In genomic region chr4:99160899-99161298, GRCm38 (mm10) we compare ENCODE assay signal across 26 mouse cellular contexts. TPM values are rescaled to one million over a fixed set of nuclear protein-coding genes. Genes with fewer than 3 reads are reported as not detected.
DNase-seq lines count a peak whose midpoint lies in the region; ATAC-seq lines count a peak whose summit lies in the region.
"Had no signal": no experiment of that assay in that cellular context is flagged by ENCODE, and none has a peak within 500 bp of the region (broad histone marks: within the 10 kb centered on the region; RNA-seq: fewer than 3 reads in every experiment).

No protein-coding gene starts in this region.

- peak; percentile 76 for DNase-seq in heart, adult 11 months
- no peak for DNase-seq in heart, postnatal 10 days
- DNase-seq in kidney, adult 9 months: no peak
- DNase-seq in NIH3T3 (ENCODE audit: low read depth): peak; percentile 54
- DNase-seq in right cerebral cortex, postnatal 25 days: no peak
- DNase-seq: B cell, adult 2 months; cerebellum, adult 8-10 months; cerebellum, postnatal 25 days; gastrocnemius, postnatal 36 days; kidney, adult 18-20 months; kidney, postnatal 10 days; layer of hippocampus, postnatal 36 days; liver, embryonic 13.5 days; lung, adult 18-20 months; lung, postnatal 4 days; right cerebral cortex, postnatal 4 days had no signal

- ATAC-seq in kidney, embryonic 15.5 days (replicated peaks; ENCODE audit: low FRiP score): no peak
- ATAC-seq: lung, postnatal 0 days; midbrain, embryonic 13.5 days had no signal

- 0 out of 2 replicates have a peak overlapping the region, but pooled peaks have one; percentile 23 for H3K4me2 ChIP-seq in kidney, embryonic 15.5 days
- H3K4me2 ChIP-seq: limb, embryonic 15.5 days; liver, embryonic 13.5 days; midbrain, embryonic 13.5 days had no signal

- peaks cover 4% of the 10 kb centered on the region; the same call in 1 of the 2 replicates for H3K27me3 ChIP-seq in kidney, embryonic 15.5 days
- H3K27me3 ChIP-seq: CH12.LX; limb, embryonic 15.5 days; Patski had no signal

- peak overlapping the region; percentile 78; the same call in 1 of the 2 replicates for H3K27ac ChIP-seq in kidney, embryonic 15.5 days
- H3K27ac ChIP-seq: limb, embryonic 10.5 days; liver, embryonic 13.5 days; midbrain, embryonic 13.5 days had no signal

- intact Hi-C loops in heart, postnatal 10 days (cut with DNase I): no loop called here

- H3K4me1 ChIP-seq in kidney, embryonic 15.5 days: peaks cover 21% of the 10 kb centered on the region

- no peak overlapping the region for H3K9ac ChIP-seq in kidney, embryonic 15.5 days
- H3K9ac ChIP-seq: limb, embryonic 15.5 days; liver, embryonic 13.5 days; midbrain, embryonic 13.5 days had no signal

- H3K4me3 ChIP-seq in kidney, embryonic 15.5 days (replicated peaks): no peak overlapping the region
- H3K4me3 ChIP-seq: limb, embryonic 10.5 days; limb, embryonic 15.5 days; liver, embryonic 13.5 days; megakaryocyte, embryonic 14.5 days; midbrain, embryonic 13.5 days had no signal

- WGBS in kidney, embryonic 15.5 days: 64% methylated on average over 5 of the region's 5 CpGs

- H3K36me3 ChIP-seq in kidney, embryonic 15.5 days: no peaks in the 10 kb centered on the region
- H3K36me3 ChIP-seq: forebrain, embryonic 10.5 days; G1E; limb, embryonic 10.5 days; limb, embryonic 15.5 days; liver, embryonic 13.5 days; midbrain, embryonic 13.5 days had no signal

- no peaks in the 10 kb centered on the region for H3K9me3 ChIP-seq in kidney, embryonic 15.5 days (replicated peaks)
- H3K9me3 ChIP-seq: forebrain, embryonic 10.5 days; limb, embryonic 10.5 days; limb, embryonic 15.5 days; liver, embryonic 13.5 days; megakaryocyte, embryonic 14.5 days; midbrain, embryonic 13.5 days had no signal

RNA-seq across cellular contexts. Expression of gene Atg4c, which starts 32.8 kb away (rescaled TPM):
- total RNA-seq in heart, postnatal 10 days (2021): 1 to 10 TPM; 4.9 to 7.5 TPM
- polyA plus RNA-seq in kidney, embryonic 15.5 days (2015; fragmentation: Nextera tagmentation; extraction: Ambion mirVana): 13.4 and 14.1 TPM in 2 replicates
- total RNA-seq: CH12.LX, G1E had no signal
- polyA plus RNA-seq: G1E had no signal

RNA-seq across cellular contexts. Expression of gene Dock7, which starts 40.2 kb away (rescaled TPM):
- total RNA-seq in heart, postnatal 10 days (2021): 10 to 100 TPM; 28.6 to 29.5 TPM
- polyA plus RNA-seq in kidney, embryonic 15.5 days (2015; fragmentation: Nextera tagmentation; extraction: Ambion mirVana): 55.4 and 60.1 TPM in 2 replicates
- polyA plus RNA-seq: G1E had no signal

Comparison
In these comparisons a context has a peak if more than half of its experiments do, and no peak if none do; other contexts are left out.
1. DNase-seq: peak in heart, adult 11 months (single experiment) and NIH3T3 (single experiment); none in heart, postnatal 10 days (0 of 2), kidney, adult 9 months (single experiment) and right cerebral cortex, postnatal 25 days (single experiment).